Mouse (Mus musculus): ENCODE data around the gene Gna12. TPM values are rescaled to one million over a fixed set of nuclear protein-coding genes. Genes with fewer than 3 reads are reported as not detected.

Gna12 gene
- total and polyA plus RNA-seq, 3 experiments = 46.0 to 55.2 TPM; not detected in 1

GRCm38 (mm10) chr5:140764921-140765613 lies 65.2 kb downstream of the Gna12 start:
- Histone ChIP-seq H3K9ac (ENCODE audit: control insufficient read depth, low read depth, low read length, poor library complexity, severe bottlenecking) (no peak overlapping the region), H3K9me3 (replicated peaks; ENCODE audit: insufficient read depth, low read length) (no peaks in the 10 kb centered on the region), H3K27me3 (ENCODE audit: control insufficient read depth in 1 of 2, insufficient read depth in 2 of 2, low read length in 2 of 2) (no peaks in the 10 kb centered on the region), H3K4me1 (ENCODE audit: control insufficient read depth in 1 of 2, insufficient read depth in 2 of 2, low read length in 2 of 2) (peaks cover 5 to 14% of the 10 kb centered on the region in 2 experiments), H3K79me2 (ENCODE audit: control insufficient read depth, insufficient read depth, low read length, poor library complexity) (no peaks in the 10 kb centered on the region), H3K4me3 (ENCODE audit: control insufficient read depth in 1 of 2, insufficient read depth in 1 of 2, low read depth in 2 of 2, low read length in 2 of 2) (no peak overlapping the region), H3K27ac (ENCODE audit: control insufficient read depth, low read depth, low read length) (no peak overlapping the region), H3K36me3 (ENCODE audit: control insufficient read depth in 1 of 2, insufficient read depth in 2 of 2, low read length in 2 of 2) (no peaks in the 10 kb centered on the region)
- DNase-seq (ENCODE audit: low read depth, low spot score) = no peak
- no peak for TF ChIP-seq JUND (IDR thresholded peaks at IDR 0.05; ENCODE audit: low read depth, low read length)
- TF ChIP-seq KAT2A (conservative IDR thresholded peaks at IDR 0.05; ENCODE audit: low read depth, low read length) = no peak
- TF ChIP-seq CHD2 (IDR thresholded peaks at IDR 0.05; ENCODE audit: low read length) = no peak
- no peak for TF ChIP-seq EP300 (IDR thresholded peaks at IDR 0.05; ENCODE audit: low read depth in 1 of 2, low read length in 2 of 2)
- TF ChIP-seq BHLHE40 (IDR thresholded peaks at IDR 0.05; ENCODE audit: borderline replicate concordance, low read depth, low read length) = no peak
- no peak for TF ChIP-seq CTCF (IDR thresholded peaks at IDR 0.05 in 2 of 3, conservative IDR thresholded peaks at IDR 0.05 in 1 of 3; ENCODE audit: control insufficient read depth in 1 of 3, insufficient read depth in 1 of 3, low read depth in 2 of 3, low read length in 3 of 3, poor library complexity in 1 of 3, severe bottlenecking in 1 of 3)

GRCm38 (mm10) chr5:140762540-140762939 lies 67.7 kb downstream of the Gna12 start:
- TF ChIP-seq ETS1 (IDR thresholded peaks at IDR 0.05; ENCODE audit: low read depth, low read length) (no peak), SIN3A (IDR thresholded peaks at IDR 0.05; ENCODE audit: low read length) (no peak), TBP (IDR thresholded peaks at IDR 0.05; ENCODE audit: low read depth, low read length) (no peak), JUND (IDR thresholded peaks at IDR 0.05; ENCODE audit: low read depth, low read length) (no peak), TCF12 (IDR thresholded peaks at IDR 0.05; ENCODE audit: low read depth, low read length) (no peak), BHLHE40 (IDR thresholded peaks at IDR 0.05; ENCODE audit: borderline replicate concordance, low read depth, low read length) (no peak), RCOR1 (IDR thresholded peaks at IDR 0.05; ENCODE audit: low read depth, low read length) (no peak), GABPA (IDR thresholded peaks at IDR 0.05; ENCODE audit: low read depth, low read length) (no peak), UBTF (IDR thresholded peaks at IDR 0.05; ENCODE audit: borderline replicate concordance, insufficient read depth, low read depth, low read length) (no peak), KAT2A (conservative IDR thresholded peaks at IDR 0.05; ENCODE audit: low read depth, low read length) (no peak), NELFE (IDR thresholded peaks at IDR 0.05; ENCODE audit: low read depth, low read length) (no peak), NRF1 (IDR thresholded peaks at IDR 0.05; ENCODE audit: insufficient read depth, low read depth, low read length, poor library complexity, severe bottlenecking) (no peak), POLR2A (IDR thresholded peaks at IDR 0.05; ENCODE audit: control insufficient read depth in 1 of 2, insufficient read depth in 1 of 2, low read depth in 1 of 2, low read length in 2 of 2, poor library complexity in 1 of 2) (no peak), POLR2AphosphoS2 (IDR thresholded peaks at IDR 0.05; ENCODE audit: low read length) (no peak)
- Histone ChIP-seq H3K9me3 (replicated peaks; ENCODE audit: insufficient read depth, low read length) (no peaks in the 10 kb centered on the region), H3K4me1 (ENCODE audit: control insufficient read depth in 1 of 2, insufficient read depth in 2 of 2, low read length in 2 of 2) (peaks cover 0 to 3% of the 10 kb centered on the region in 2 experiments; a peak in 1 of 4 replicates), H3K27me3 (ENCODE audit: control insufficient read depth in 1 of 2, insufficient read depth in 2 of 2, low read length in 2 of 2) (no peaks in the 10 kb centered on the region), H3K79me2 (ENCODE audit: control insufficient read depth, insufficient read depth, low read length, poor library complexity) (no peaks in the 10 kb centered on the region), H3K36me3 (ENCODE audit: control insufficient read depth in 1 of 2, insufficient read depth in 2 of 2, low read length in 2 of 2) (no peaks in the 10 kb centered on the region), H3K9ac (ENCODE audit: control insufficient read depth, low read depth, low read length, poor library complexity, severe bottlenecking) (no peak overlapping the region), H3K27ac (ENCODE audit: control insufficient read depth, low read depth, low read length) (no peak overlapping the region), H3K4me3 (ENCODE audit: control insufficient read depth in 1 of 2, insufficient read depth in 1 of 2, low read depth in 2 of 2, low read length in 2 of 2) (no peak overlapping the region)
- no peak for DNase-seq (ENCODE audit: low read depth, low spot score)

All from MEL (cell line).